Mouse (Mus musculus) central nervous system, embryonic 18 days (tissue): ENCODE data around the gene Nkiras2. TPM values are rescaled to one million over a fixed set of nuclear protein-coding genes. Genes with fewer than 3 reads are reported as not detected.

Experiments
- polyA plus RNA-seq: library from polyadenylated mRNA; depleted of rRNA; stranded (reverse); fragments of >200 nt; gene quantifications from 2 replicates; pipeline ENCODE4 v1.2.3, GENCODE M21; 2012; rRNA removed

Nkiras2 gene
- 76.1 and 76.4 TPM in 2 replicates for polyA plus RNA-seq

DNA sequence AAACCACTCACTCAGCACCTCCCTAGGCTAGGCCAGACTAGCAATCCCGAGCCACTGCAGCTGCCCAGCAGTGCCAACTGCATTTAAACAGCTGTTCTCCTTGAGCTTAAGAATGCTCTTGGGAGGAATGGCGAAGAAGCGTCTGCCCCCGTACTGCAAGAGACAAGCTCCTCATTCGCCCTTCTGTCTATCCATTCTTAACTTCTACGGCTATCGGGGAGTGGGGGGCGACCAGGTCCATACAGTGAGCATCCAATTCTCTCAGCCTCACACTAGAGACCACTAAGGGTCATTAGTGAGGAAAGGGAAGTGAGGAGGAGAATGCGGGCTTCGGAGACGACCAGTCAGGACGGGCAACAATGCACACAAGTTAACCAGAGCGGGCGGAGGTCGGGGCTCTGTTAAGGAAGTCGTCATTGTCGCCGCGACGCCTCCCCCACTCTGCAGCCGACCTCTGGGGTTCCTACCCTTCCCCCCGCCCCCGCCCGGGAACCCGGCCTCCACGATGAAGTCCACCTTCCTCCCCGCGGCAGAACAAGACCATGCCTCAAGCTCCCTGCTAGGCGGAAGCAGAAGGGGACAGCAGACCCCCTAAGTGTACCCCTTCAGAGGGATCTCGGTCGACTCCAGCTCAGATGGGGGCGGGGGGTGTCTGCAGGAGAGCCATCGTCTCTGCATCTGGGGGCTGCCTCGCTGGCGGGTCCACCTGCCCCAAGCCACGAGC lies at the start of gene Nkiras2:
TSS of gene Nkiras2 (plus strand) at position 484 of the 724 bp plus-strand sequence.

DNA sequence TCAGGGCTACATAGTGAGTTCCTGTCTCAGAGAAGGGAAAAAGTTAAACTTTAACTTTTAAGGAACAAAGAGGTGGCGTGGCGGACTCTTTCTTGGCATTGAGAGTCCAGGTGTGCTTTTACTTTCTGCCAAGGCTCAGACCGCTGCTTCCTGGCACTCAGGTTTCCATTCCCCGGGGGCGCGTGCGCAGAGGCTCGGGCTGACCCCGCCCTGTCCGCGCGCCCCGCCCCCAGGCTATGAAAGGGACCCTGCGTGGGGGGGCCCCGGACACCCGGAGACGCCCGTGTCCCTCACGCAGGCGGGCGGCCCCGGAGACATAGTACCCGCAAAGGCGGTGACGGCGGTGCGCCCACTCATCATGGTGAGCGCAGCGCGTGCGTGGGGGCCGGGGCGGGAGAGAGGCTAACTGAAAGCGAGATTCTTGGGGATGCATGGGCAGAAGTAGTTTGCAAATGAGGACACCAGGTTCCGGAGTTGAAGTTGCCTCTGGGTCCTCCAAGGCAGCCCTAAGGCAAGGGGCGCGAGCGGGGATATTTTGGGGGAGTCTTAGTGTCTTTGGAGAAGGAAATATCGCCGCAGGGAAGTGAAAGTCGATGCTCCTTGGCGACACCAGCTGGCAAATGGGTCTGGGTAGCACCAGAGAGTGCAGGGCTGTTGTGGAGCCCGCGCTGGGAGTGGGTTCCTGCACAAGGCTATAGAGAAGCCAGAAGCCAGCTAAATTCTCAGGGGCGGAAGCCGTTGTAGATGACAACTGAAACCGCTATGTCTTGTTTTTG lies 44.1 kb upstream of the Nkiras2 start, which contains the start of gene Cnp:
TSS of gene Cnp (plus strand) at position 197 of the 776 bp plus-strand sequence.

DNA sequence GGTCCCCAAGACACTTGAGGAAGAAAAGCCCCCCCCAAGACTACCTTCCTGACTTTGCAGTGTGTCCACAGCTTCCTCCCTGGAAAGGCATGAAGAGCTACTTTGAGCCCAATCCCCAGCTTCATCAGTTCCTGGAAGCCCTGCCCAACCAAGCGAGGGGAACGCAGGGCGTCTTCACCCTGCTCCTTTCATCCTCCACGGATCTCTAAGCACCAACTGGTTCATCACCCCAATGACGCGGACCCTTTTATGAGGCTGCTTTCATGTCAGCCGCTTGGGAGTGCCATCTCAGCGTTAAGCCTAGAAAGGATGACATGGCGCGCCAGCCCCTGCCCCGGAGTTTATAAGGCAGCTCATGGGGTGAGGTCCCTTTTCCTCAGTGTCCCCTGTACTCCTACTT lies 938 bp downstream of the Nkiras2 start, which contains the start of gene Dnajc7:
TSS of gene Dnajc7 (minus strand) at position 187 of the 400 bp plus-strand sequence.

Other genes with a start within 250 kb of the Nkiras2 start
- gene Jup, start 221.5 kb upstream of the Nkiras2 start, polyA plus RNA-seq, result 57.0 and 66.3 TPM in 2 replicates
- 18.6 and 21.5 TPM in 2 replicates for gene P3h4, start 204.4 kb upstream of the Nkiras2 start, polyA plus RNA-seq
- gene Fkbp10, start 203.5 kb upstream of the Nkiras2 start, polyA plus RNA-seq, result 15.9 and 24.1 TPM in 2 replicates
- gene Nt5c3b, start 177.4 kb upstream of the Nkiras2 start, polyA plus RNA-seq, result 119 and 121 TPM in 2 replicates
- gene Klhl10, start 177.3 kb upstream of the Nkiras2 start, polyA plus RNA-seq, result 1.2 and 1.4 TPM in 2 replicates
- 7.3 and 7.7 TPM in 2 replicates for gene Klhl11, start 146.5 kb upstream of the Nkiras2 start, polyA plus RNA-seq
- gene Acly, start 91.2 kb upstream of the Nkiras2 start, polyA plus RNA-seq, result 170 and 173 TPM in 2 replicates
- 1.2 and 1.4 TPM in 2 replicates for gene Ttc25, start 73.6 kb upstream of the Nkiras2 start, polyA plus RNA-seq
- gene Cnp, start 44.3 kb upstream of the Nkiras2 start, polyA plus RNA-seq, result 32.3 and 38.8 TPM in 2 replicates
- 192 and 206 TPM in 2 replicates for gene Dnajc7, start 924 bp downstream of the Nkiras2 start, polyA plus RNA-seq
- 0.34 and 1.4 TPM in 2 replicates for gene Zfp385c, start 73.2 kb downstream of the Nkiras2 start, polyA plus RNA-seq
- 2.8 and 3.5 TPM in 2 replicates for gene Dhx58, start 85.0 kb downstream of the Nkiras2 start, polyA plus RNA-seq
- 59.7 and 62.8 TPM in 2 replicates for gene Kat2a, start 93.2 kb downstream of the Nkiras2 start, polyA plus RNA-seq
- gene Hspb9, start 94.6 kb downstream of the Nkiras2 start, polyA plus RNA-seq, result not detected in 2 replicates
- gene Rab5c, start 119.0 kb downstream of the Nkiras2 start, polyA plus RNA-seq, result 233 and 236 TPM in 2 replicates
- gene Kcnh4, start 140.7 kb downstream of the Nkiras2 start, polyA plus RNA-seq, result 28.5 and 34.1 TPM in 2 replicates
- 2.1 and 3.4 TPM in 2 replicates for gene Hcrt, start 143.7 kb downstream of the Nkiras2 start, polyA plus RNA-seq
- gene Ghdc, start 151.7 kb downstream of the Nkiras2 start, polyA plus RNA-seq, result 8.3 and 8.5 TPM in 2 replicates
- 15.2 and 16.0 TPM in 2 replicates for gene Stat5b, start 231.5 kb downstream of the Nkiras2 start, polyA plus RNA-seq
- gene Stat5a, start 240.1 kb downstream of the Nkiras2 start, polyA plus RNA-seq, result 1.7 and 1.8 TPM in 2 replicates